ENCODE assay signal across 8 mouse cellular contexts in the genomic region with DNA sequence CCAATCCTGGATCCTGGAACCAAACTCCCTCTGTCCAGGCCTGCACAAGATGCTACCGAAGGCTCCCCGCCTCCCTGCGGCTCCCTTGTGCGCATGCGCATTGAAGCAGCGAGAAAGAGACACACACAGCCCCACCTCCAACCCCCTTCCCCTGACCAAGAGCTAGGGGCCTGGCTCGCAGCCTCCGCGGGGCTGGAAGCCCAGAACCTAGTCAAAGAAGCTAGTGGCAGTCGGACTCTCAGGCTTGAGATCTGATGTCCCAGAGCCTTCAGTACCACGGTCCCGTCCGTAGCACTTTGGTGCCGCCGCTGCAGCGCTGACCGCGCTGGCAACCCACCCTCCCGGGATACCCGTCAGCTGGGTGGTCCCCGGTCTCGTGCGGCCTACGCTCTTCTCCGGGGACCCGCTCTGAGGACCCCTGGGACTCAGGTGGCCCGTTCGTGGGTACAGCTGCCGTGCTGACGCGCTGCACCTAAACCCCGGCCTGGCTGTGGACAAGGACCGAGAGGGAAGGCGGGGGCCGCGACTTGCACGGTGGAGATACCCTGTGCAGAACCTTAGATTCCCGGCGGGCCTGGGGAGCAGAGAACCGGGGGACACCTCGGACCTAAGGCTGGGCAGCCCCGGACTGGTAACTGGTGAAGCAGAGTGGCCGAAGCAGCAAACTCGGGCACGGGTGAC. TPM values are rescaled to one million over a fixed set of nuclear protein-coding genes. Genes with fewer than 3 reads are reported as not detected.
DNase-seq lines count a peak whose midpoint lies in the region; ATAC-seq and TF ChIP-seq lines count a peak whose summit lies in the region.

A gene (plus strand): TSS at position 128 of the 681 bp plus-strand sequence.

- peak within 1 kb of the TSS; percentile 91 for H3K9ac ChIP-seq in embryonic facial prominence, embryonic 14.5 days (ENCODE audit: low read depth, low read length)
- peak within 1 kb of the TSS; percentile 84 for H3K9ac ChIP-seq in heart, embryonic 11.5 days (ENCODE audit: low read depth, low read length)
- H3K9ac ChIP-seq in kidney, embryonic 15.5 days = peak within 1 kb of the TSS; percentile 81
- peak within 1 kb of the TSS; percentile 82 for H3K9ac ChIP-seq in limb, embryonic 15.5 days
- H3K9ac ChIP-seq in midbrain, postnatal 0 days (replicated peaks; ENCODE audit: low read length, poor library complexity, severe bottlenecking) = peak within 1 kb of the TSS; percentile 87

- no peaks in the 10 kb centered on the region for H3K9me3 ChIP-seq in embryonic facial prominence, embryonic 14.5 days (ENCODE audit: control insufficient read depth, low read length)
- H3K9me3 ChIP-seq in heart, embryonic 11.5 days (replicated peaks; ENCODE audit: control insufficient read depth, low read length) = no peaks in the 10 kb centered on the region
- no peaks in the 10 kb centered on the region for H3K9me3 ChIP-seq in kidney, embryonic 15.5 days (replicated peaks)
- no peaks in the 10 kb centered on the region for H3K9me3 ChIP-seq in limb, embryonic 15.5 days
- H3K9me3 ChIP-seq in midbrain, postnatal 0 days (ENCODE audit: low read length) = no peaks in the 10 kb centered on the region

- no peaks in the 10 kb centered on the region for H3K27me3 ChIP-seq in embryonic facial prominence, embryonic 14.5 days (replicated peaks; ENCODE audit: control insufficient read depth, insufficient read depth, low read length)
- no peaks in the 10 kb centered on the region for H3K27me3 ChIP-seq in heart, embryonic 11.5 days (ENCODE audit: control insufficient read depth, insufficient read depth, low read length)
- no peaks in the 10 kb centered on the region for H3K27me3 ChIP-seq in kidney, embryonic 15.5 days
- H3K27me3 ChIP-seq in limb, embryonic 15.5 days = no peaks in the 10 kb centered on the region
- H3K27me3 ChIP-seq in midbrain, postnatal 0 days (ENCODE audit: insufficient read depth, low read length) = no peaks in the 10 kb centered on the region

- no peak for TF ChIP-seq POLR2A in bone marrow, adult 2 months (IDR thresholded peaks at IDR 0.05; ENCODE audit: borderline replicate concordance, control insufficient read depth, low read depth, low read length)

- no peak for TF ChIP-seq CTCF in bone marrow, adult 2 months (IDR thresholded peaks at IDR 0.05; ENCODE audit: control insufficient read depth, insufficient read depth, low read length)
- no peak for TF ChIP-seq CTCF in midbrain, postnatal 0 days (IDR thresholded peaks at IDR 0.05)

- H3K36me3 ChIP-seq in embryonic facial prominence, embryonic 14.5 days (ENCODE audit: control insufficient read depth, insufficient read depth, low read length) = peaks cover 29% of the 10 kb centered on the region
- H3K36me3 ChIP-seq in heart, embryonic 11.5 days (ENCODE audit: control insufficient read depth, insufficient read depth, low read length) = peaks cover 8% of the 10 kb centered on the region; the same call in 1 of the 2 replicates
- H3K36me3 ChIP-seq in kidney, embryonic 15.5 days = peaks cover 37% of the 10 kb centered on the region
- peaks cover 22% of the 10 kb centered on the region for H3K36me3 ChIP-seq in limb, embryonic 15.5 days
- H3K36me3 ChIP-seq in midbrain, postnatal 0 days (ENCODE audit: insufficient read depth, low read length) = peaks cover under 1% of the 10 kb centered on the region; the same call in 1 of the 2 replicates

- WGBS in bone marrow, adult 2 months = under 1% methylated on average over 45 of the region's 45 CpGs
- under 1% methylated on average over 29 of the region's 45 CpGs for WGBS in embryonic facial prominence, embryonic 14.5 days
- under 1% methylated on average over 45 of the region's 45 CpGs for WGBS in heart, embryonic 11.5 days (ENCODE audit: insufficient replicate concordance)
- under 1% methylated on average over 45 of the region's 45 CpGs for WGBS in kidney, embryonic 15.5 days
- 1% methylated on average over 44 of the region's 45 CpGs for WGBS in limb, embryonic 15.5 days
- WGBS in midbrain, postnatal 0 days = under 1% methylated on average over 45 of the region's 45 CpGs

- peak within 1 kb of the TSS; percentile 67 for H3K4me3 ChIP-seq in bone marrow, adult 2 months (replicated peaks; ENCODE audit: control insufficient read depth, low read depth, low read length)
- peak within 1 kb of the TSS; percentile 77 for H3K4me3 ChIP-seq in embryonic facial prominence, embryonic 14.5 days (ENCODE audit: low read depth, low read length)
- H3K4me3 ChIP-seq in heart, embryonic 11.5 days (ENCODE audit: low read depth, low read length) = peak within 1 kb of the TSS; percentile 84
- H3K4me3 ChIP-seq in kidney, embryonic 15.5 days (replicated peaks) = peak within 1 kb of the TSS; percentile 86
- peak within 1 kb of the TSS; percentile 88 for H3K4me3 ChIP-seq in limb, embryonic 15.5 days
- H3K4me3 ChIP-seq in midbrain, postnatal 0 days (ENCODE audit: low read depth, low read length) = peak within 1 kb of the TSS; percentile 90

- H3K4me2 ChIP-seq in embryonic facial prominence, embryonic 14.5 days (ENCODE audit: low read depth, low read length) = peak within 1 kb of the TSS; percentile 71
- peak within 1 kb of the TSS; percentile 87 for H3K4me2 ChIP-seq in heart, embryonic 11.5 days
- peak within 1 kb of the TSS; percentile 73 for H3K4me2 ChIP-seq in kidney, embryonic 15.5 days
- peak within 1 kb of the TSS; percentile 73 for H3K4me2 ChIP-seq in limb, embryonic 15.5 days
- peak within 1 kb of the TSS; percentile 79 for H3K4me2 ChIP-seq in midbrain, postnatal 0 days (ENCODE audit: low read depth, low read length, poor library complexity, severe bottlenecking)

- DNase-seq in B cell, adult 2 months = peak; percentile 63 to 70
- DNase-seq in embryonic facial prominence, embryonic 14.5 days (ENCODE audit: low spot score) = peak; percentile 96
- peak; percentile 96 for DNase-seq in midbrain, postnatal 0 days (ENCODE audit: low spot score)
- DNase-seq in spleen, postnatal 36 days (ENCODE audit: low spot score in 2 of 2) = peak; percentile 50 to 55

- peak; percentile 97 for ATAC-seq in embryonic facial prominence, embryonic 14.5 days (ENCODE audit: low read depth)
- ATAC-seq in heart, embryonic 11.5 days (replicated peaks; ENCODE audit: insufficient number of reproducible peaks, low FRiP score, low TSS enrichment) = peak; percentile 89
- peak; percentile 97 for ATAC-seq in kidney, embryonic 15.5 days (replicated peaks; ENCODE audit: low FRiP score)
- peak; percentile 94 for ATAC-seq in limb, embryonic 15.5 days (ENCODE audit: insufficient number of reproducible peaks, low FRiP score, low TSS enrichment, low read depth)
- peak; percentile 96 for ATAC-seq in midbrain, postnatal 0 days (ENCODE audit: low FRiP score)

- H3K4me1 ChIP-seq in bone marrow, adult 2 months (ENCODE audit: control insufficient read depth, insufficient read depth, low read length) = no peaks in the 10 kb centered on the region; the same call in 1 of the 2 replicates
- H3K4me1 ChIP-seq in embryonic facial prominence, embryonic 14.5 days (ENCODE audit: control insufficient read depth, insufficient read depth, low read length) = peaks cover 12% of the 10 kb centered on the region; the same call in 1 of the 2 replicates
- peaks cover 10% of the 10 kb centered on the region for H3K4me1 ChIP-seq in heart, embryonic 11.5 days (ENCODE audit: control insufficient read depth, insufficient read depth, low read length)
- peaks cover 18% of the 10 kb centered on the region for H3K4me1 ChIP-seq in kidney, embryonic 15.5 days
- H3K4me1 ChIP-seq in limb, embryonic 15.5 days = peaks cover 17% of the 10 kb centered on the region
- H3K4me1 ChIP-seq in midbrain, postnatal 0 days (ENCODE audit: insufficient read depth, low read length) = peaks cover 5% of the 10 kb centered on the region

- H3K27ac ChIP-seq in bone marrow, adult 2 months (ENCODE audit: control insufficient read depth, insufficient read depth, low read depth, low read length, poor library complexity) = 0 out of 2 replicates have a peak within 1 kb of the TSS, but pooled peaks have one; percentile 4
- H3K27ac ChIP-seq in embryonic facial prominence, embryonic 14.5 days (replicated peaks; ENCODE audit: low read depth, low read length) = peak within 1 kb of the TSS; percentile 89
- H3K27ac ChIP-seq in heart, embryonic 11.5 days (ENCODE audit: low read depth, low read length) = peak within 1 kb of the TSS; percentile 81
- H3K27ac ChIP-seq in kidney, embryonic 15.5 days = peak within 1 kb of the TSS; percentile 93
- H3K27ac ChIP-seq in limb, embryonic 15.5 days = peak within 1 kb of the TSS; percentile 87
- H3K27ac ChIP-seq in midbrain, postnatal 0 days (ENCODE audit: low read depth, low read length) = peak within 1 kb of the TSS; percentile 91

RNA-seq across cellular contexts. Expression of the gene that starts here (rescaled TPM):
- 0.57 TPM in 2 replicates for polyA plus RNA-seq in bone marrow, adult 2 months (2011; ENCODE audit: insufficient read depth, insufficient read length, low replicate concordance, missing spikeins)
- polyA plus RNA-seq in embryonic facial prominence, embryonic 14.5 days (2014; fragmentation: Nextera tagmentation; extraction: Ambion mirVana) = 9.4 and 10.4 TPM in 2 replicates
- polyA plus RNA-seq in heart, embryonic 11.5 days (2014; fragmentation: Nextera tagmentation; extraction: Ambion mirVana) = 5.3 and 5.6 TPM in 2 replicates
- polyA plus RNA-seq in kidney, embryonic 15.5 days (2015; fragmentation: Nextera tagmentation; extraction: Ambion mirVana) = 7.1 and 8.1 TPM in 2 replicates
- 8.9 and 9.1 TPM in 2 replicates for polyA plus RNA-seq in limb, embryonic 15.5 days (2015; fragmentation: Nextera tagmentation; extraction: Ambion mirVana)
- 11.5 and 12.2 TPM in 2 replicates for total RNA-seq in midbrain, postnatal 0 days (2014; rRNA removed)
- polyA plus RNA-seq in midbrain, postnatal 0 days (2015; fragmentation: Nextera tagmentation; extraction: Ambion mirVana) = 12.5 and 13.2 TPM in 2 replicates

Comparison
In these comparisons a context has a peak if more than half of its experiments do, and no peak if none do; other contexts are left out.
1. Peak in every context shown above with its lines: DNase-seq, ATAC-seq, H3K4me3 ChIP-seq and H3K27ac ChIP-seq.
2. H3K27ac ChIP-seq: peak in every context shown above with its lines; median percentile 93 in kidney, embryonic 15.5 days; 91 in midbrain, postnatal 0 days; 89 in embryonic facial prominence, embryonic 14.5 days; 87 in limb, embryonic 15.5 days; 81 in heart, embryonic 11.5 days; 4 in bone marrow, adult 2 months.